Mouse (Mus musculus) megakaryocyte, embryonic 14.5 days (primary cell): ENCODE data around the gene Nos1ap.

ENCODE experiments used
- FLI1 ChIP-seq: IDR thresholded peaks from 2 replicates; pipeline ENCODE4 v1.6.1; 2012; ENCODE audit warnings: low read length, inconsistent platforms, mixed read lengths
- GATA1 ChIP-seq: IDR thresholded peaks from 3 replicates; pipeline ENCODE4 v1.6.1; 2012; ENCODE audit warnings: mixed read lengths, low read length, inconsistent platforms, borderline replicate concordance

DNA sequence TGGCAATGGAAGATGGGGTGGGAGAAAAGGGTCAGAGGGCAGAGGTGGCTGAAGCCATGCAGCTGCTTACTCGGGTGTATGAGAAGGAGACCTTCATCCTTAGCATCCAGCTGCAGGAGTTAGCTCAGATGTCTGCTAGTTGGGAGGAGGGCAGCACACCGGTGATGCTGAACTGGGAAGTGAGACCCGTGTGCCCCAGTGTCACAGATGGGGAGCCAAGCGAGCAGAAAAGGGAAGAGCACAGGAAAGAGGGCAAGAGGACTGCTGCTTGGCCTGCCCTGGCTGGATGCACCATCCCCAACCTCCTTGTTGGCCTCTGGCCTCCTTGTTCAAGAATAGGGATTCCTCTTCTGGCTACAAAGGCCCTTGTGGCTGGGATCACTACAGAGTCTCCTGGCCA, 290.2 kb downstream of the Nos1ap start:
- TF ChIP-seq GATA1, result no peak
- no peak for TF ChIP-seq FLI1
